Mouse (Mus musculus) right cerebral cortex, postnatal 14 days (tissue): ENCODE measurements at regions not wholly inside any gene's neighbourhood (a gene's known extent, or its start where the extent isn't known, plus 50 kb on each side); places are given as distances from the start of the nearest gene placed in this dataset.

Experiments used
- DNase-seq: peaks from one replicate; pipeline ENCODE4 v3.0.0; 2022

DNA sequence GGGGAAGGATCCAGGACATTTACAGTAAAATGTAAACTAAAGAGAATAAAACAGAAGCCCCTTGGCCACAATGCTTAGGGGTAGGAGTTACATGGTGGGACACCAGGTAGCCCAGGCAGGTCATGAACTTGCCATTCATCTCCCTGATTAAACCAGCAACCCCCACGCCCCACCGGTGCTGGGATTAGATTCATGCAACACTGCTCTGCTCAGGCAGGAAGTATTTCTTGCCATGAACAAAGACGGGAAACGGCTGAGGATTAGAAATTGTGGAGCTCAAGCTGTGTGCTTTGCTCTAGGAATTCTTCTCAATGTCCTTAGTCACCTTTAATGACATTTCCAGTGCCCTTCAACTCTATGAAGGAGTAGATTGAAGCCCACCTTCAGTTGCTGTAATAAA lies 93.2 kb upstream of the Ubl3 start:
- DNase-seq, result no peak

DNA sequence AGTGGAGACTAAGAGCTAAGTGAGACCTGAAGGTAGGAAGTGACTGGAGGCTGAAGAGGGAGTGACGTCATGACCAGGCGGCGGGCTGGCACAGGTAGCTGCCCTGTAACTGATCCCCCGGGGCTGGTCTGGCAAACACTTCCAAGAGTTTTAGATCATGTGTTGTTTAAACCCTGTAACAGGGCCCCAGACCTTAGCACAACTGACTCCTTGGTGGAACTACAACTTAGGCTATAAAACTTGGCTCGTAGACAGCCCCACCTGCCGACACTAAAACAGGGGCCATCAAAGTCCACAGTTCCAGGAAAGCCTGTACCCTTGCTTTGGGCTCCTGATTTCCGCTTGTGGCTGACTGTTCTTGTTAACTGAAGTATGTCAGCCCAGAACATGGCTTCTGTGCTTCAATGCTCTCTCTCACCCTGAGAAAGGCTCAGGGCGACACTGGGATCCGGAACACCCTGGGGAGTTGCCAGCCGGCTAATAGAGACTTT lies 92.6 kb upstream of the Ubl3 start:
- no peak for DNase-seq

DNA sequence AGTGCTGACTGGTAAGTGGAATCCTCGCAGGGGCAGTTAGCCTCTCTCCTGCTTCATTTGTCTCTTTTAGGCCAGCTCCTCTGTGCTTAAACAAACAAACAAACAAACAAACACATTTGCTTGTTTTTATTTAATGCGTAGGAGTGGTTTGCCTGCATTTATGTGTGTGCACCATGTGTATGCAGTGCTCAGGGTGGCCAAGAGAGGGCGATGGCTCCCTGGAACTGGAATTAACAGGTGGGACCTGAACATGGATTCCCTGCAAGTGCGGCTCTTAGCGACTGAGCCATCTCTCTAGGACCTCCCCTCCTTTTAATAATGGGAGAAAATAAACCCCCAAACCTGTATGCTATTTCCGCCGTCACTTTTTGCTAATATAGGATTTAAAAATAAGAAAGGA lies 91.8 kb upstream of the Ubl3 start:
- DNase-seq, result no peak

DNA sequence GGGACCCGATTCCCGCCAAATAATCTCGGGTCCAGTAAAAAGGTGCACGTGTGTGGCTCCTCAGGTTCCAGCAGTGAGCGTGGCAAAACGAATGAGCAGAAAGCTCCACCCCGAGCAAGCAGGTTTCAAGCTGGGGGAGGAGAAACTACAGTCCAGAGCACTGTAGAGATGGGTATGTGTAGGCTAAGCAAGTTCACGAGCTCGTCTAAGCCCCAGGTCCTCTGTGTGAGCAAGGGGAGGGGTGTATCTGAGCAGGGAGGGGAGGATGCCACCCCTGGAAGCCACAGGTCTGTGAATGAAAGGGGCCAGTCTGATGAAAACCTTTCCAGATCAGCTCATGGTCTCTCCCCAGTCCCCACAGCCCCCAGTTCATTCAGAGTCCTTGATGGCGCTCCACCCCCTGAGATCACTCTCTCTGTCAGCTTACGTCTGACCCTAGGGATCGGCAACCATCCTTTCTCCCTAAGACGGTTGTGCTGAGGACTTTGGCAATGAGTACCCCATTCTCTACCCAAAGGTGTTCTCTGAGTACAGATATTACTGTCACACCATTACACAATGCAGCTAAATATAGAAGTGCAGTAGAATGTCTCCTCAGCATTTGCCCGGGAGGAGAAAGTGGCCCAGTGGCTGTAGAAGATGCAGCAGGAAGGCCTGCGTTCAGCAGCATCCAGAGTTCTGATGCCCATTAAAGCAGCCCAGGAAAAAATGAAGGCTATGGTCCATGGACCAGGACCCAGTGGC lies 89.2 kb upstream of the Ubl3 start:
- DNase-seq, result no peak

DNA sequence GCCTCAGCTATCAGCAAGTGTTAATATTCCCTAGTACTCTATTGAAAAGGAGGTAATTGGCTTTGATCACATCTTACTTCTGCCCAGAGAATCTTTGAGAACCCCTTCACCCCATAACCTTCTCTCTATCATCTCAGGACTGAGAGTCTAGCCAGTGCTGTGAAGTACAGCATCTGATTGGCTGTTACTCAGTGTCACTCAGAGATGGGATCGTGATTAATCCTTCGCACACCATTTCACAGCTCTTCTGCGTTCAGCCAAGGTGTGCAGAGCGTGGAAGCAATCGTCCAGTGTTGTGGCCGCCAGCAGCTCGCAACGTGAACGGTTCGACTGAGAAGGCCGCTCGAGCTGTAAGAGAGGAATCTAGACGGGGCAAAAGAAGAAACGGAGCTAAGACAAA lies 87.9 kb upstream of the Ubl3 start:
- no peak for DNase-seq

DNA sequence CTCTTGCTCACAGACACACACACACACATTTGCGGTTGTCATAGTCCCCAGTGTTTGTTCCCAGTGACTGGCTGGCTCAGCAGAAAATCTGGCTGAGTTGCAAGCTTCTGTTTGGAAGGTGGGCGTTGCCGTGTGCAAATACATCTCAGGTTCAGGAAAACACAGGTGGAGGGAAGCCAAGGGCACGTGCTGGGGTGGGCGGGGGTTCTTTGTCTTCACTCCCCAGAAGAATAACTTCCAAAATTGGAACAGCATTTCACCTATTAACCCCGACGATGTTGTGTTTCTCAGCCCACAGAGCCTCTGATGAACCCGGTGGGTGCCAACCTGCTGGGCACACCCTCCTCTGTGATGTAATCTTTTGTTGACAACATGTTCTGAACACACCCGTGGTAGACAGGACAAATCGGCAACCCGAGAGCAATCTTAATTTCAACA lies 82.3 kb upstream of the Ubl3 start:
- DNase-seq, result peak; percentile 12

DNA sequence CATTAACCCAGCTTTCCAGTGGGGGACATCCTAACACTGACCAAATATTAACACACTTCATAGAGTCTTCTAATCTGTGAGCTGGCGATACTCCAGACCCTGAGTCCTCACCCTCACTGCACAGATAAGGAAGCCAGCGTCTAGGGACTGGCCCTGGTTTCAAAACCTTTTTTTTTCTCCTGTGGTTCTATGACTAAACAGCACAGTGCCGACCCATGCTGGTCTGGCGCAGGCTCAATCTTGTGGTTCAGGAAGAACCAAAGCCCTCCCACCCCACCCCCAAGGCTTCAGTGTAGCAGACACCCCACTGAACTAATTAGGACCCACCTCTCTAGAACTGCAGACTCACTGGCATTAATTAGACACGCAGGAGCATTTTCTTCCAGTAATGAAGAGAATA lies 81.4 kb upstream of the Ubl3 start:
- DNase-seq, result no peak

DNA sequence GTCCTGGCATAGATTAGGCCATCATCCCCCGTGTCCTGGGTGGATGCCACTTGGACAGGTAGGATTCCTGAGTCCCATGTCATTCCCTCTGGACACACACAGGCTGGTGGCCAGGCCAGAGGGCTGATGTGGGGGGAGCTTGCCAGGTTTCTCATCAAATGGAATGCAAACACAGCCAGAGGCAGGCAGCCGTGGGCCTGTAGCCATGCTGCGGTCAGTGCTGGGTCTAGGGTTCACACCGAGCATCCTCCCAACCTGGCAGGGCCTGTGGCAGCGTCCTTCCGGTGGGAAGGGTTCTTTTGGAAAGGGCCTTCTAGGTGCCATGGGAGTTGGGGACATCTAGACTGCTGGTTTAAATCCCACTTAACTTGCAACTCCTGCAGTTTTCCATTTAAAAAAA lies 80.7 kb upstream of the Ubl3 start:
- no peak for DNase-seq

DNA sequence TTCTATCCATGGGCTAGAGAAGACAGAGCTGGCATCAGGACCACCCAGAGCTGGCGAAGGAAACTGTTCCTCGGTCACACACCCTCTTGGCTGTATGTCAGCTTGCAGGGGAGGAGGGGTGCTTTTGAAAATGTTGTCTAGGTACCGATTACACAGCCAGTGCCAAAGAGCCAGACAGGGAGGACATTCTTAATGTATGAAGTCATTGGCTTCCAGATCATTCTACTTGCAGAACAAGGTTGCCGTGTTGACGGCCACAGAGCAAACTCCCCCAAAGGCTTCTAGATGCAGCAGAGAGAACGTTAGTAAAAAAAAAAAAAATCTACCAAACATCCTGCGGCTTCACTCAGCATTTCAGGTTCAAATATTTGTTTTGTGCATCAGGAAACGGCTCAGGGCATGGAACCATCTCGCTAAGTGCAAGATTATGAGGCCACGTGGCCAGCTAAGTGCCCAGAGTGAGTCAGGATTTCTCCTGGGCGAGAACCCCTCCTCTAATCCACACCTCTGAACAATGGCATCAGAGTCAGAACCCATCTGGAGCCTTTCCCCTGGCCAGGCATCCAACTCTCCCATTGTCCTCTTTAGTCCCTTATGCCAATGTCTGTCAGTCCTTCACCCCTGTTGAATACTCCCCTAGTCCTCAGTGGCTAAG lies 80.1 kb upstream of the Ubl3 start:
- no peak for DNase-seq

DNA sequence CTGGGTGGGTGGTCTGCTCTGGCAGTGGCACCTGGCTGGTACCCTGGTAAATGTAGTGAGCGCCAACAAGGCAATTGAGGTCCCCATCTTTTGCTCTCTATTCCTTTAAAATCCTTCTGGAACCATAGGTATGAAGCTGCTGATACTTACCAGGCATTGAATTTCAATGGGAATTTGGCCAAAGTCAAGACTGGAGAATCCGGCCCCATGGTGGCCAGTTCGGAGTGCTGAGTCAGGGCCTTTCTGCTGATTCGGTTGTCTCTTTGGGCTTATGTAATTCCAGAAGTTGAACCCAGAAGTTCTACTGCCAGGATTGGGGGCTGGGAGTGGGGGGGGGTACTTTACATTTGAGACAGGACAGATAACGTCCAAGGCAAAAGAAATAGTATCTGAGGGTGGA lies 79.0 kb upstream of the Ubl3 start:
- DNase-seq, result no peak

DNA sequence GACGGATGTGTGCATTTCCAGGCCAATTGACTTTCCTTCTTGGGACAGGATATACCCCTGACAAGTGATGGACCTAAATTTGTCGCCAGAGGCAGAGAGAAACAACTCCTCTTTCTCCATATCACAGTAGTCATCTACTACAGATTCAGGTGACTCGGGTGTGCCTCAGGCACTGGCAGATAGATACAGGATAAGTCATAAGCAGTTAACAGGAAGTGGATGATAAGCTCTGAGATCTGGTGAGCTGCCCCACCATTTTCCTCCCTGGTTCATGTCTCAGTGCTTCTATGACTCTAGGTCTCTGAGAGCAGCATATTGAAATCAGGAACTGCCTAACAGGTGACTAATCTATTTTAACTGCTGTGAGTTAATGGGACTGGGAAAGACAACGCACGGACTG lies 73.4 kb upstream of the Ubl3 start:
- no peak for DNase-seq

DNA sequence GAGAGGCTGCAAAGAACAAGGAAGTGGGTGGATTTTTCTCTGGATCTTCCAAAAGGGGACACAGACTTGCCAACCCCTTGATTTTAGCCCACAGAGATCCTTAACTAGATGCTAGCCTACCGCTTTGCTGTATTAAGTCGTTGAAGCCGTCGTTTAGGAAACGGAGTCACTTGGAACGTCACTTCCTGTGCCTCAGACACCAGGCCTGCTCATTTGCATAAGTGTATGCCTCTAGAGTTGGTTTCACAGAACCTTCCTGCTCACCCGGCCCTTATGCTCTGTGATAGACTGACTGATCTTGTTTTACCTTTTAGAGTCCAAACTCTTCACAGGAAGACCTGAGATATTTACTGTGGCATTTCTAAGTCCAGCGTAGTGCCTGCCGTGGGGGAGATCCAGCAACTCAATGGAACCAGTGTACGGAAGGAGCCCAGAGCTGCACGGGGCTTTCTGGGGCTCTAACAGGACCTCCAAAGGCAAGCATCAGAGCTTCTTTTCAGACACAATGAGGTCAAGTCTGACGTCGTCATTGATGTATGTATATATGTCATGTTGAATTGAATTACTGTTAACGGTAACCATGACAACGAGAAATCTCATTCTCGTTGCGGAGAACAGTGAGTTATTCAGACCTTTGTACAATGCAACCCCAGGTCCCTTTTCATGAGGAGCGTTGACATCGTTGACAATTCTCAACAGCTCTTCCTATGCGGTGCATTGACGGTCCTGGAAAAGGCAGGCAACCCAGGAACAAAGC lies 72.2 kb upstream of the Ubl3 start:
- no peak for DNase-seq

DNA sequence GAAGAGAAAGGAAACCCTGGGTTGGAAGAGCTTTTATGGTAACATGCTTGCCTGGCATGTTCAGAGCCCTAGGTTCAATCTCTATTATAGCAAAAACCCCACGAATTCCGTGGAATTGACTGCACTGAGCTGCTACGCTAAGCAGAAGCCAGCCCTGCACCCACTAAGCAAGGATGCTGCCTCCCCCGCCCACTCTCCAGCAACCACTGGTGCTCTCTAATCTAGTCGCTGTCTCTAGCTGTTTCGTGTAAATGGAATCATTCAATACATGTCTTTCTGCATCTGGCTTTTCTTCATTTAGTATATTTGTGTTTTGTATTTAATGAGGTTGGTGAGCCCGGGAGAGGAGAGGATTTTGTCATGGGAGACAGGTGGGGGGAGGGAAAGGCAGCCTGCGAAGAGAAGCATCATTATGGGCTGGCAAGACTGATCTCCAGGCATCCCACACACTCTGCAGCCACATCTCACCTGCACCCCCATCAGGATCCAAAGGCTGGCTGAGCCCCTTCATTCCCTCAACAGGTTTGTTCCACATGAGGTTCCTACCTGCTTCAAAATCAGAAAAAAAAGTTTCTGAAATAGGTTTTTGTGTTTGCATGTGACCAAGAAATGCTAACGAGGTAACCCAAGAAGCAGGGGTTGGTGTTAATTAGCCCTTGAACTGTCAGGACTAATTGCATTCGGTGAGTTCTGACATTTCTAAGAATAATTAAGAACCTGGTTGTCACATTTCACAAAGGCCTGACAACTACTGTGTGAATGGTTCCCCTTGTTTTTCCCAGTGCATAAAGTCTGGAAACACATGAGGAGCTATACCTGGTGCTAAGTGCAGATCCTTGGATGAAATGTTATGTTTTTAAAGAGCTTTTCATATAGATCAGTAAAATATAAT lies 68.6 kb upstream of the Ubl3 start:
- DNase-seq, result peak; percentile 48

DNA sequence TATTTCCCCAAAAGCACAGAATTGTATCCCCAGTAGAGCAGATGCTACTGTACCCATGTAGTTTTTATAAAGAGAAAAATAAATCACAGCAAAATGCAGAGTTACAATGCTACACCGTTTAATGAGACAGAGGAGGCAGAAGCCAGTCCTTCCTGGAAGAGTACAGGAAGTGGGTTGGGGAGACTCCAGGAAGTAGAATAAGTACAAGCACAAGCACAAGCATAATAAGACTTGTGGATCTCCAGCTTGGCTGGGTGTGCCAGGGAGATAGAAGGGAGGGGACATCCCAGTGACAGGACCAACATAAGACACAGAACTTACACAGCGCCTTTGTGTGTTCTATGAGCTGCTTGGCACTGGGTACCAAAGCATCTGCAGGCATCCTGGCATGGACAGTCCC lies 67.3 kb upstream of the Ubl3 start:
- no peak for DNase-seq

DNA sequence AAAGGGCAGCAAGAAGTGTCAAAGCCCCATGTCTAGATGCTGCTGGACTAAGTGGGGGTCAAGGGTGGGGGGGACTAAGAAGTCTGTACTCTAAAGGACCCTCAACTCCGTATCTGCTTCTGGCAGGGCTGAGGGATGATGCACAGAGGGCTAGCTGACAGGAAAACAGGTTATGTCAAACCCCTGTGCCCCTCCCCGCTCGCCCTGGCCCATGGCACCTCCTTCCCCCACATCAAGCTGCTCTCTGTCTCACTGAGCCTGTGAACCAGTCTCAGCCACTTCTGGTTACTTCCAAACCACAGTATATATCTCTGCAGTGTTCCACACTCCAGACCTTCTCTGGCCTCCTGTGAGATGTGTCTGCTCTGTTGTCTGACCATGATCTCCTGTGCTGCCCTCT lies 63.8 kb upstream of the Ubl3 start:
- no peak for DNase-seq

DNA sequence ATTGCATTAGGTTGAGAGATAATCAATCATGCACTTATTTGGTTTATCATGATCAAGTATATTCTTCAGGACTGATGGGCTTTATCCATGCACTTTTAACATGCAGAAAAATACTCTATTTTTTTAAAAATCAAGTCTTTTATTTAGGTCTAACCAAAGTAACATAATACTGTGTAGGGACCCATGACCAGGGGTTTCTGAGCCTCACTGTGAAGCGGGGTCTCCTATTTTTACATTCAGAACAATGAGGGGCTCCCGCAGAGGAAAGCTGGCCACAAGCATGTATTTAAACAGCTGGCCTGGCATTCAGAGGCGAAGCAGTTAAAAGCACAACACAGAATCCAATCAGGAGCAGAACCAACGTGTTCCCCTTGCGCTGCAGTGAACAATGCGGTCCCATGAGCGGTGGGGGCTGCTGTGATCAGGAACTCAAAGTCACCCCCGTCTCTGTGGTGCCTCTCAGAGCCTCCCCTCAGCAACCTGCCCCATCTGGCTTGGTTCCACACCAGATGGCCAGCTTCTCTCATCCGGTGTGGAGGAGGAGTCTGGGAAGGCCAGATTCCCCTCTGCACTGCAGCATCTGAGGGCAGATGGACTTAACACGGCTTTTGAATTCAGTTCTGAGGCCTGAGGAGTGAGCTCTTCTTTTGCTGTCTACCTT lies 63.2 kb upstream of the Ubl3 start:
- DNase-seq, result peak; percentile 45

DNA sequence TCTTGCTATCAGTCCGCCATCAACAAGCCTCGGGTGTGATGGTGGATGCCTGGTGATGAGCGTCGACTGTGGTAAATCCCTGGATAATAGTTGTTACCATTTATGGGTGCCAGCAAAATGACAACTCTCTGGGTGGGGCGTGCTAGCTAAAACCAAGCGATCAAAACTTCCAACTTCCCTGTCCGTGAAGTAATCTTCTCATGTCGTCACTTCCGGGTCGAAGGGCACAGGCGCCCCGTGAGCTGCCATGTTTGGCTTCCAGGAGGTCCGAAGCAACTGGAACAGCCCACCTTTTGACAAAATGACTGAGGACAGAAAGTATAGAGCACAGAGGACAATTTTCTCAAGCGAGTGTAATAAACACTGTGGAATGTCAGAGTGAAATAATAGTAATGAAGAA lies 62.5 kb upstream of the Ubl3 start:
- DNase-seq, result no peak

DNA sequence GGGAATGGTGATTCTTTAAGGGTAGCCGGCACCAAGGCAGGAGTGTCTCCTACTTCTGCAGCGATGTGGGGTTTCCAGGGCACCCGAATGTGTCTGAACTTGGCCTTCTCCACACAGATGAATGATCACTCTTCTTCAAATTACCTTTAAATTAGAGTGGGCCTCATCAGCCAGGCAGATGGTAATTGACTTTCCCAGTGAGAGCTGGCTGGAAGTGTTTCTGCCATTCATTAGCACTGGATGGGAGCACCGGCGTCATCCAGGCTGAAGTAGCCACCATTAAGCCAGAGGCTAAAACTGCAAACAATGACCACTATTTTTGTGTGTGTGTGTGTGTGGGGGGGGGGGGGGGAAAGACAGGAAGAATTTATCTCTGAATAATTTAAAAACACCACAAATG lies 58.7 kb upstream of the Ubl3 start:
- no peak for DNase-seq

DNA sequence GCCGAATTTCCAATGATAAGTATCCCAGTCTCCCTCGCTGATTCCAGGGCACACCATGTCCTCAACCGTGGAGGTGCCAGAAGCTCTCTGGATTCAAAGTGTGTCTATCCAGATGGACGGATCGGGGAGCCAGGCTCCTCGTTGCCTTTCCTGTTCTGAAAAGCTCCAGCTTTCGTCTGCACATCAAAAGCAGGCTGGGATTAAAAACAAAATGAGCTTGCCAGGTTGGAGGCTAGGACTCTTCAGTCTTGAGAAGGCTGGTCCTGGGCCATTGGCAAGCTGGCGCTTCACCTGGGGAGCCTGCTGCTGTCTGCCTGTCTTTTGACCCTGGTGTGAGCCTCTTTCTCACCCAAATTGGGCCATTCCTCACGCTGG lies 56.9 kb upstream of the Ubl3 start:
- no peak for DNase-seq

DNA sequence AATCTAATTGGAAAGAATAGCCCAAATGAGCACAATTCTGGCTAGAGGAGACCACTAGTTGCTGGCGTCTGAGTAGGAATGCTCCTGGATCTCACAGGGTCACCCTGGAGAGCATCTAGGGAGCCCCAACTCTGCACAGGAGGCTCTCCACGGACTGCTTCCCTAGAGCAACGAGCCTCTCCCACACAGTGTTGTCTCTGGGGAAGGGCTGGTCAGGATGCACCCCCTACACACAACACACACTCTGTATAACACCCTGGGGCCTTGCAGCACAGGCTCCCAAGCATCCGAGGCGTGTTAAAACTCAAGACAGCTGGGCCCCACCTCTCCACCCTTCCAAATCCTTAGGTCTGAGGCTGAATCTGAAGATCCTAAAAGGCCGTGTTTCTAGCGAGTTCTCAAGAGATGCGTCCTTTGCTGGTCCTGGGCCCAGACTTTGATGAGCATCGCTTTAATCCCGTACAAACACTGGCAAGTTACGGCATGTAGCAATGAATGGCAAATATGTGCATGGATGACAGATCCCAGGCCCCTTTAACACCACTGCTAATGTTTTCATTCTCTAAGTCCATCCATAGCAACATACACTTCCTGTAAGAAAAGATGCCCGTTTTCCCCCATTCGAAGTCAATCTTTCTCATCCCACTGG lies 56.4 kb upstream of the Ubl3 start:
- no peak for DNase-seq

DNA sequence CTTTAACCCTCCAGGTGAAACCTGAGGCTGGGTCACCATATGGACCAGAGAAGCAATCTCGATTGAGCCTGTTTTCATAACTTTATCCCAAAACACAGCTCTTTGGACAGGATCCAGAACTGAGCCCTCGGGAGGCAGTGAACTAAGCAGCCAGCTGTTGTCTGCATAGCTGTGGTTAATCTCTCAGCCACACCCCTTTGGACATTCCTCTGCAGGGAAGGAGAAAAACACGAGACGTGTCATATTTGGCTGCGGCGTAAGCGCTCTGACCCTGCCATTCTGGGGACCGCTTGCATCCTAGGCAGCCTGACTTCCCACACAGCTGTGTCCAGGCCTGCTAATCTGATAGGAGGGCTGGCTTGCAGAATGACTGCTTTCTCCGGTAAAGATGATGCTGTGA lies 55.6 kb upstream of the Ubl3 start:
- no peak for DNase-seq

DNA sequence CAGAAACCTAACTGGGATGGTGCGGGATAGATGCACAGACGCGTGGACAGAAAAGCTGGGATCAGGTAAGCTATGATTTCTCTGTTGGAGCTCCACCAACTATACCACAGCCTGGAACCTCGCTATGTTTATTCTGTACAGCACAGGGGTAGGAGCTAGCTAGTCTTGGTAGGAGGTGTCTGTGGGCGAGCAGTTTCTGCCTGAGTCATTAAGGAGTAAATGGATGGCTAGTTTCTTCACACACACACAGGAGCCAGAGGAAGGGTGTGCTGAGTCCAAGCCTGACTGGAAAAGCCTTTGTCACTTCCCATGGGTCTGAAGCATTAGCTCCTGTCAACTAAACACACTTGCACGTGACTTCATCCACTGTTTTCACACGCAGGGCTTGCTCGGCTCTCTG lies 53.1 kb upstream of the Ubl3 start:
- DNase-seq, result no peak
